Comparison of ENCODE assay signal across 31 mouse cellular contexts in genomic region chr11:52740466-52740865, GRCm38 (mm10). TPM values are rescaled to one million over a fixed set of nuclear protein-coding genes. Genes with fewer than 3 reads are reported as not detected.
DNase-seq lines count a peak whose midpoint lies in the region; ATAC-seq and TF ChIP-seq lines count a peak whose summit lies in the region.
"Had no signal": no experiment of that assay in that cellular context is flagged by ENCODE, and none has a peak within 500 bp of the region (broad histone marks: within the 10 kb centered on the region; RNA-seq: fewer than 3 reads in every experiment).

No protein-coding gene starts in this region.

- TF ChIP-seq CTCF in midbrain, postnatal 0 days (IDR thresholded peaks at IDR 0.05) = no peak

- H3K4me1 ChIP-seq in heart, embryonic 11.5 days (ENCODE audit: control insufficient read depth, insufficient read depth, low read length) = peaks cover 13% of the 10 kb centered on the region
- H3K4me1 ChIP-seq in midbrain, postnatal 0 days (ENCODE audit: insufficient read depth, low read length) = no peaks in the 10 kb centered on the region
- H3K4me1 ChIP-seq in midbrain, embryonic 10.5 days = peaks cover 8% of the 10 kb centered on the region
- H3K4me1 ChIP-seq: forebrain, embryonic 13.5 days; hindbrain, embryonic 12.5 days had no signal

- DNase-seq in cerebellum, postnatal 14 days = peak; percentile 60 to 64
- DNase-seq in heart, adult 18-20 months = peak; percentile 4 to 20
- peak; percentile 14 for DNase-seq in heart, postnatal 4 days
- DNase-seq in heart, postnatal 14 days = no peak
- peak; percentile 45 for DNase-seq in midbrain, postnatal 0 days (ENCODE audit: low spot score)
- no peak for DNase-seq in midbrain, embryonic 10.5 days (ENCODE audit: low spot score)
- DNase-seq: adrenal gland, postnatal 10 days; adrenal gland, postnatal 36 days; B cell, adult 2 months; cerebellum, adult 11 months; cerebellum, adult 9-10 months; gastrocnemius, postnatal 10 days; gastrocnemius, postnatal 36 days; kidney, adult 18-20 months; kidney, adult 9 months had no signal

- no peak overlapping the region for H3K9ac ChIP-seq in heart, embryonic 11.5 days (ENCODE audit: low read depth, low read length)
- H3K9ac ChIP-seq in midbrain, postnatal 0 days (replicated peaks; ENCODE audit: low read length, poor library complexity, severe bottlenecking) = no peak overlapping the region
- H3K9ac ChIP-seq: forebrain, embryonic 13.5 days; heart, embryonic 12.5 days; heart, embryonic 15.5 days; hindbrain, embryonic 12.5 days had no signal

- H3K27me3 ChIP-seq in heart, embryonic 11.5 days (ENCODE audit: control insufficient read depth, insufficient read depth, low read length) = no peaks in the 10 kb centered on the region
- H3K27me3 ChIP-seq in midbrain, postnatal 0 days (ENCODE audit: insufficient read depth, low read length) = no peaks in the 10 kb centered on the region
- H3K27me3 ChIP-seq in midbrain, embryonic 10.5 days (ENCODE audit: low read depth, poor library complexity, severe bottlenecking) = peaks cover 15% of the 10 kb centered on the region
- H3K27me3 ChIP-seq: forebrain, embryonic 13.5 days; heart, embryonic 12.5 days; heart, embryonic 15.5 days had no signal

- no peak overlapping the region for H3K4me2 ChIP-seq in heart, embryonic 11.5 days
- H3K4me2 ChIP-seq in midbrain, postnatal 0 days (ENCODE audit: low read depth, low read length, poor library complexity, severe bottlenecking) = no peak overlapping the region
- H3K4me2 ChIP-seq: forebrain, embryonic 13.5 days; heart, embryonic 12.5 days; heart, embryonic 15.5 days; hindbrain, embryonic 12.5 days had no signal

- intact Hi-C loops in heart, postnatal 14 days (cut with DNase I) = no loop called here

- no peaks in the 10 kb centered on the region for H3K9me3 ChIP-seq in heart, embryonic 11.5 days (replicated peaks; ENCODE audit: control insufficient read depth, low read length)
- no peaks in the 10 kb centered on the region for H3K9me3 ChIP-seq in midbrain, postnatal 0 days (ENCODE audit: low read length)
- no peaks in the 10 kb centered on the region for H3K9me3 ChIP-seq in midbrain, embryonic 10.5 days (replicated peaks)
- H3K9me3 ChIP-seq: forebrain, embryonic 10.5 days; forebrain, embryonic 13.5 days; G1E; heart, embryonic 15.5 days; hindbrain, embryonic 12.5 days had no signal

- no peak overlapping the region for H3K4me3 ChIP-seq in heart, embryonic 11.5 days (ENCODE audit: low read depth, low read length)
- no peak overlapping the region for H3K4me3 ChIP-seq in midbrain, postnatal 0 days (ENCODE audit: low read depth, low read length)
- H3K4me3 ChIP-seq in midbrain, embryonic 10.5 days = no peak overlapping the region
- H3K4me3 ChIP-seq: forebrain, embryonic 10.5 days; forebrain, embryonic 13.5 days; heart, embryonic 12.5 days; heart, embryonic 15.5 days; hindbrain, embryonic 12.5 days had no signal

- no peak for ATAC-seq in cerebellum, adult (ENCODE audit: insufficient number of reproducible peaks, low FRiP score, low TSS enrichment)
- no peak for ATAC-seq in heart, embryonic 11.5 days (replicated peaks; ENCODE audit: insufficient number of reproducible peaks, low FRiP score, low TSS enrichment)
- ATAC-seq in midbrain, postnatal 0 days (ENCODE audit: low FRiP score) = no peak
- ATAC-seq: forebrain, embryonic 13.5 days; forebrain, embryonic 16.5 days; hindbrain, embryonic 16.5 days; inflammation-experienced regulatory T-cells, adult 6 months; intestine, embryonic 16.5 days; Patski had no signal

- no peak overlapping the region for H3K27ac ChIP-seq in heart, embryonic 11.5 days (ENCODE audit: low read depth, low read length)
- H3K27ac ChIP-seq in midbrain, postnatal 0 days (ENCODE audit: low read depth, low read length) = no peak overlapping the region
- H3K27ac ChIP-seq in midbrain, embryonic 10.5 days (replicated peaks) = no peak overlapping the region
- H3K27ac ChIP-seq: forebrain, embryonic 10.5 days; forebrain, embryonic 13.5 days; heart, embryonic 15.5 days; hindbrain, embryonic 12.5 days had no signal

- no peaks in the 10 kb centered on the region for H3K36me3 ChIP-seq in heart, embryonic 11.5 days (ENCODE audit: control insufficient read depth, insufficient read depth, low read length)
- no peaks in the 10 kb centered on the region for H3K36me3 ChIP-seq in midbrain, postnatal 0 days (ENCODE audit: insufficient read depth, low read length)
- H3K36me3 ChIP-seq in midbrain, embryonic 10.5 days = no peaks in the 10 kb centered on the region
- H3K36me3 ChIP-seq: forebrain, embryonic 10.5 days; G1E; heart, embryonic 12.5 days; heart, embryonic 15.5 days; hindbrain, embryonic 12.5 days had no signal

RNA-seq across cellular contexts. Expression of gene Fstl4, which starts 24.0 kb away (rescaled TPM):
- total RNA-seq in heart, adult 18-20 months (2021) = 1 to 10 TPM; 2.8 to 5.6 TPM
- polyA plus RNA-seq in heart, embryonic 11.5 days (2014; fragmentation: Nextera tagmentation; extraction: Ambion mirVana) = 9.1 and 11.4 TPM in 2 replicates
- total RNA-seq in heart, postnatal 4 days (2021) = 10 to 100 TPM; 16.6 to 17.4 TPM
- total RNA-seq in heart, postnatal 14 days (2021) = 1 to 10 TPM; 2.9 to 3.2 TPM
- total RNA-seq in midbrain, postnatal 0 days (2014; rRNA removed) = 7.1 and 7.6 TPM in 2 replicates
- 9.1 and 9.4 TPM in 2 replicates for polyA plus RNA-seq in midbrain, postnatal 0 days (2015; fragmentation: Nextera tagmentation; extraction: Ambion mirVana)
- polyA plus RNA-seq in midbrain, embryonic 10.5 days (2016; fragmentation: Nextera tagmentation; extraction: Ambion mirVana) = 0.59 and 0.75 TPM in 2 replicates
- total RNA-seq: CH12.LX; gastrocnemius, adult 18-20 months; gastrocnemius, postnatal 36 days; hematopoietic stem cell, adult 5-6 weeks had no signal
- polyA plus RNA-seq: G1E; inflammation-experienced regulatory T-cells, adult 6 months; Patski had no signal

Comparison
In these comparisons a context has a peak if more than half of its experiments do, and no peak if none do; other contexts are left out.
1. DNase-seq: peak in cerebellum, postnatal 14 days (2 of 2), heart, adult 18-20 months (2 of 2), heart, postnatal 4 days (single experiment) and midbrain, postnatal 0 days (single experiment); none in heart, postnatal 14 days (0 of 2) and midbrain, embryonic 10.5 days (single experiment).